Mouse (Mus musculus) neural tube, embryonic 15.5 days (tissue): Measurements from ENCODE around the gene Wdr5. TPM values are rescaled to one million over a fixed set of nuclear protein-coding genes. Genes with fewer than 3 reads are reported as not detected.

Source experiments
- ATAC-seq: fragments of 200-750 bp; cut with Nextera tagmentation; 2 replicates; pipeline ENCODE4 v1.8.0; 2017; ENCODE audit warnings: mild to moderate bottlenecking, moderate TSS enrichment, moderate library complexity; ENCODE audit not compliant: low FRiP score
- H3K27ac ChIP-seq: fragments of 300-500 bp; sonication (generic); replicated peaks from 2 replicates; pipeline ENCODE4 v1.5.1; 2015; ENCODE audit warnings: mild to moderate bottlenecking, inconsistent platforms
- H3K27me3 ChIP-seq: fragments of 300-500 bp; sonication (generic); replicated peaks from 2 replicates; pipeline ENCODE4 v1.6.1; 2015; ENCODE audit warnings: inconsistent platforms
- H3K36me3 ChIP-seq: fragments of 300-500 bp; sonication (generic); 2 replicates; pipeline ENCODE4 v1.6.1; 2015; ENCODE audit warnings: inconsistent platforms
- H3K4me1 ChIP-seq: fragments of 300-500 bp; sonication (generic); 2 replicates; pipeline ENCODE4 v1.6.1; 2015; ENCODE audit warnings: inconsistent platforms
- H3K4me2 ChIP-seq: fragments of 300-500 bp; sonication (generic); 2 replicates; pipeline ENCODE4 v1.6.1; 2015; ENCODE audit warnings: inconsistent platforms, mild to moderate bottlenecking, moderate library complexity
- H3K4me3 ChIP-seq: fragments of 300-500 bp; sonication (generic); replicated peaks from 2 replicates; pipeline ENCODE4 v1.5.1; 2015; ENCODE audit warnings: mild to moderate bottlenecking, inconsistent platforms
- H3K9ac ChIP-seq: fragments of 300-500 bp; sonication (generic); replicated peaks from 2 replicates; pipeline ENCODE4 v1.6.1; 2015; ENCODE audit warnings: mild to moderate bottlenecking, inconsistent platforms
- H3K9me3 ChIP-seq: fragments of 300-500 bp; sonication (generic); replicated peaks from 2 replicates; pipeline ENCODE4 v1.6.1; 2016; ENCODE audit warnings: inconsistent platforms
- WGBS: fragments of 180-500 bp; shearing (Covaris S2); methylation state at CpG from one replicate; pipeline ENCODE4 v1.1.7; 2015; ENCODE audit warnings: mixed read lengths; 5-methylcytosine and 5-hydroxymethylcytosine counted together
- polyA plus RNA-seq: library from polyadenylated mRNA; unstranded; fragments of >200 nt; fragmentation: Nextera tagmentation; extraction: Ambion mirVana; gene quantifications from 2 replicates; pipeline ENCODE4 v1.2.1, GENCODE M21; 2015

Wdr5 gene
- polyA plus RNA-seq: 41.7 and 44.4 TPM in 2 replicates

- H3K27me3 ChIP-seq: no peaks in the 10 kb centered on the region
- under 1% methylated on average over 57 of the region's 57 CpGs for WGBS
- peak within 1 kb of the TSS; percentile 82 for H3K9ac ChIP-seq
- peak within 1 kb of the TSS; percentile 95 for H3K4me3 ChIP-seq
- H3K4me1 ChIP-seq: peaks cover 31% of the 10 kb centered on the region
- peak within 1 kb of the TSS; percentile 93 for H3K27ac ChIP-seq
- peak within 1 kb of the TSS; percentile 79 for H3K4me2 ChIP-seq
- H3K9me3 ChIP-seq: no peaks in the 10 kb centered on the region
- peak; percentile 91 for ATAC-seq
- peaks cover 12% of the 10 kb centered on the region for H3K36me3 ChIP-seq
These were observed at the start of gene Wdr5 for GRCm38 (mm10) chr2:27514639-27515328. TSS of gene Wdr5 (plus strand) at chr2:27515157.

- no peaks in the 10 kb centered on the region for H3K36me3 ChIP-seq
- H3K9me3 ChIP-seq: no peaks in the 10 kb centered on the region
- H3K4me2 ChIP-seq: no peak overlapping the region
- 83% methylated on average over 4 of the region's 4 CpGs for WGBS
- no peak overlapping the region for H3K4me3 ChIP-seq
- no peak overlapping the region for H3K27ac ChIP-seq
- no peak for ATAC-seq
- H3K9ac ChIP-seq: no peak overlapping the region
- no peaks in the 10 kb centered on the region for H3K27me3 ChIP-seq
- peaks cover 75% of the 10 kb centered on the region for H3K4me1 ChIP-seq
These were observed 45.5 kb upstream of the Wdr5 start for GRCm38 (mm10) chr2:27469292-27469990.

- Histone ChIP-seq H3K9me3 (no peaks in the 10 kb centered on the region), H3K4me1 (peaks cover 78% of the 10 kb centered on the region), H3K9ac (no peak overlapping the region), H3K4me2 (no peak overlapping the region), H3K36me3 (no peaks in the 10 kb centered on the region), H3K27me3 (no peaks in the 10 kb centered on the region), H3K27ac (no peak overlapping the region), H3K4me3 (no peak overlapping the region)
- WGBS: 69% methylated on average over 3 of the region's 3 CpGs
- no peak for ATAC-seq
These were observed 45.0 kb upstream of the Wdr5 start for GRCm38 (mm10) chr2:27469991-27470355.

GRCm38 (mm10) chr2:27470535-27470934 lies 44.4 kb upstream of the Wdr5 start:
- no peak for ATAC-seq
- Histone ChIP-seq H3K9ac (no peak overlapping the region), H3K4me3 (no peak overlapping the region), H3K36me3 (no peaks in the 10 kb centered on the region), H3K4me2 (no peak overlapping the region), H3K27me3 (no peaks in the 10 kb centered on the region), H3K27ac (no peak overlapping the region), H3K9me3 (no peaks in the 10 kb centered on the region), H3K4me1 (peaks cover 78% of the 10 kb centered on the region)
- 91% methylated on average over 2 of the region's 2 CpGs for WGBS

GRCm38 (mm10) chr2:27471170-27471584 lies 43.8 kb upstream of the Wdr5 start:
- no peak overlapping the region for H3K4me2 ChIP-seq
- no peaks in the 10 kb centered on the region for H3K9me3 ChIP-seq
- no peaks in the 10 kb centered on the region for H3K27me3 ChIP-seq
- no peak overlapping the region for H3K4me3 ChIP-seq
- H3K27ac ChIP-seq: no peak overlapping the region
- H3K9ac ChIP-seq: no peak overlapping the region
- no peak for ATAC-seq
- no peaks in the 10 kb centered on the region for H3K36me3 ChIP-seq
- H3K4me1 ChIP-seq: peaks cover 80% of the 10 kb centered on the region

- H3K36me3 ChIP-seq: no peaks in the 10 kb centered on the region
- peak overlapping the region; percentile 99 for H3K4me3 ChIP-seq
- ATAC-seq: no peak
- WGBS: 71% methylated on average over 7 of the region's 7 CpGs
- H3K4me2 ChIP-seq: peak overlapping the region; percentile 95
- H3K4me1 ChIP-seq: peaks cover 73% of the 10 kb centered on the region
- H3K27ac ChIP-seq: no peak overlapping the region
- H3K27me3 ChIP-seq: no peaks in the 10 kb centered on the region
- no peaks in the 10 kb centered on the region for H3K9me3 ChIP-seq
- H3K9ac ChIP-seq: peak overlapping the region; percentile 96
These were observed 41.7 kb upstream of the Wdr5 start for GRCm38 (mm10) chr2:27473061-27473765.

- Histone ChIP-seq H3K9ac (peak overlapping the region; percentile 96), H3K27ac (no peak overlapping the region), H3K4me2 (peak overlapping the region; percentile 95), H3K4me3 (peak overlapping the region; percentile 99), H3K36me3 (no peaks in the 10 kb centered on the region), H3K27me3 (no peaks in the 10 kb centered on the region), H3K9me3 (no peaks in the 10 kb centered on the region), H3K4me1 (peaks cover 67% of the 10 kb centered on the region)
- ATAC-seq: no peak
- WGBS: 15% methylated on average over 4 of the region's 4 CpGs
These were observed 41.0 kb upstream of the Wdr5 start for GRCm38 (mm10) chr2:27473911-27474310.

GRCm38 (mm10) chr2:27474621-27475484 lies 40.1 kb upstream of the Wdr5 start:
- H3K36me3 ChIP-seq: no peaks in the 10 kb centered on the region
- peaks cover 58% of the 10 kb centered on the region for H3K4me1 ChIP-seq
- H3K27me3 ChIP-seq: no peaks in the 10 kb centered on the region
- under 1% methylated on average over 82 of the region's 84 CpGs for WGBS
- peak overlapping the region; percentile 95 for H3K27ac ChIP-seq
- peak overlapping the region; percentile 95 for H3K4me2 ChIP-seq
- H3K9me3 ChIP-seq: no peaks in the 10 kb centered on the region
- peak overlapping the region; percentile 99 for H3K4me3 ChIP-seq
- peak; percentile 51 for ATAC-seq
- peak overlapping the region; percentile 96 for H3K9ac ChIP-seq

GRCm38 (mm10) chr2:27475495-27476302 lies 39.3 kb upstream of the Wdr5 start:
- Histone ChIP-seq H3K9me3 (no peaks in the 10 kb centered on the region), H3K36me3 (no peaks in the 10 kb centered on the region), H3K9ac (peak overlapping the region; percentile 96), H3K27me3 (no peaks in the 10 kb centered on the region), H3K4me3 (peak overlapping the region; percentile 99), H3K4me2 (peak overlapping the region; percentile 95), H3K27ac (peak overlapping the region; percentile 95), H3K4me1 (peaks cover 50% of the 10 kb centered on the region)
- peak; percentile 99 for ATAC-seq
- under 1% methylated on average over 61 of the region's 96 CpGs for WGBS

GRCm38 (mm10) chr2:27476303-27477192 lies 38.4 kb upstream of the Wdr5 start:
- Histone ChIP-seq H3K9ac (peak overlapping the region; percentile 63), H3K27ac (peak overlapping the region; percentile 95), H3K27me3 (no peaks in the 10 kb centered on the region), H3K36me3 (no peaks in the 10 kb centered on the region), H3K4me1 (peaks cover 42% of the 10 kb centered on the region), H3K9me3 (no peaks in the 10 kb centered on the region), H3K4me2 (peak overlapping the region; percentile 95), H3K4me3 (peak overlapping the region; percentile 99)
- no peak for ATAC-seq
- 27% methylated on average over 11 of the region's 11 CpGs for WGBS
